Comparison of ENCODE assay signal across 11 mouse cellular contexts in genomic region chr9:69164653-69165052, GRCm38 (mm10).
A peak's percentile ranks its signal among the peaks of the same experiment; 100 is the strongest.
DNase-seq lines count a peak whose midpoint lies in the region; ATAC-seq lines count a peak whose summit lies in the region.
"Had no signal": no experiment of that assay in that cellular context is flagged by ENCODE, and none has a peak within 500 bp of the region (broad histone marks: within the 10 kb centered on the region; RNA-seq: fewer than 3 reads in every experiment).

No protein-coding gene starts in this region.

- DNase-seq in frontal cortex, postnatal 14 days (ENCODE audit: low spot score in 2 of 2), result no peak
- DNase-seq in testis, postnatal 14 days (ENCODE audit: low spot score), result peak; percentile 18
- no peak for DNase-seq in testis, postnatal 10 days (ENCODE audit: low spot score)
- DNase-seq in heart, postnatal 14 days, result peak; percentile 47 to 57
- DNase-seq in liver, result no peak
- DNase-seq in cerebellum, adult 9-11 months, result no peak
- DNase-seq: B cell, adult 2 months; kidney, postnatal 25 days; thymus, adult 18-20 months had no signal

- intact Hi-C loops in heart, postnatal 14 days (cut with DNase I), result no loop called here

- peak; percentile 74 for ATAC-seq in frontal cortex, adult (ENCODE audit: low TSS enrichment)
- no peak for ATAC-seq in inflammation-experienced regulatory T-cells, adult 6 months

Comparison
In these comparisons a context has a peak if more than half of its experiments do, and no peak if none do; other contexts are left out.
1. DNase-seq: peak in testis, postnatal 14 days (single experiment) and heart, postnatal 14 days (2 of 2); none in frontal cortex, postnatal 14 days (0 of 2), testis, postnatal 10 days (single experiment), liver (single experiment) and cerebellum, adult 9-11 months (single experiment).